Comparison of ENCODE assay signal across 8 mouse cellular contexts in genomic region chrX:60178744-60179458, GRCm38 (mm10). TPM values are rescaled to one million over a fixed set of nuclear protein-coding genes. Genes with fewer than 3 reads are reported as not detected.
DNase-seq lines count a peak whose midpoint lies in the region; ATAC-seq and TF ChIP-seq lines count a peak whose summit lies in the region.

Gene Mcf2 (minus strand): TSS chrX:60179089.

- no peaks in the 10 kb centered on the region for H3K9me3 ChIP-seq in ES-Bruce4 (replicated peaks; ENCODE audit: control insufficient read depth, insufficient read depth, low read length, poor library complexity, severe bottlenecking)
- no peaks in the 10 kb centered on the region for H3K9me3 ChIP-seq in forebrain, embryonic 13.5 days (replicated peaks)
- H3K9me3 ChIP-seq in intestine, embryonic 14.5 days (ENCODE audit: control insufficient read depth, low read length): no peaks in the 10 kb centered on the region

- H3K27me3 ChIP-seq in ES-Bruce4 (ENCODE audit: control insufficient read depth, insufficient read depth, low read length, poor library complexity, severe bottlenecking): no peaks in the 10 kb centered on the region
- H3K27me3 ChIP-seq in forebrain, embryonic 13.5 days: peaks cover 3% of the 10 kb centered on the region; the same call in 1 of the 2 replicates
- H3K27me3 ChIP-seq in intestine, embryonic 14.5 days (replicated peaks; ENCODE audit: control insufficient read depth, insufficient read depth, low read length): 0 out of 2 replicates have a peak, but pooled peaks cover 12% of the 10 kb centered on the region

- 18% methylated on average over 27 of the region's 28 CpGs for WGBS in forebrain, embryonic 13.5 days
- WGBS in intestine, embryonic 14.5 days: 9% methylated on average over 28 of the region's 28 CpGs

- no peak for TF ChIP-seq CTCF in gastrocnemius, adult 2 months (IDR thresholded peaks at IDR 0.05)
- TF ChIP-seq CTCF in ES-Bruce4 (IDR thresholded peaks at IDR 0.05; ENCODE audit: low read depth, low read length): no peak

- intact Hi-C loops in gastrocnemius, adult 2 months (cut with DNase I): no loop called here
- intact Hi-C loops in gastrocnemius, postnatal 36 days (cut with DNase I): no loop called here

- peak within 1 kb of the TSS; percentile 49 for H3K4me3 ChIP-seq in gastrocnemius, adult 2 months
- peak within 1 kb of the TSS; percentile 68 for H3K4me3 ChIP-seq in ES-Bruce4 (ENCODE audit: low read depth, low read length)
- peak within 1 kb of the TSS; percentile 45 for H3K4me3 ChIP-seq in forebrain, embryonic 13.5 days
- H3K4me3 ChIP-seq in intestine, embryonic 14.5 days (ENCODE audit: low read depth, low read length): peak within 1 kb of the TSS; percentile 28

- H3K4me1 ChIP-seq in ES-Bruce4 (ENCODE audit: control insufficient read depth, insufficient read depth, low read length): peaks cover 2% of the 10 kb centered on the region
- no peaks in the 10 kb centered on the region; the same call in 1 of the 2 replicates for H3K4me1 ChIP-seq in forebrain, embryonic 13.5 days
- no peaks in the 10 kb centered on the region for H3K4me1 ChIP-seq in intestine, embryonic 14.5 days (replicated peaks; ENCODE audit: control insufficient read depth, insufficient read depth, low read length)

- peak within 1 kb of the TSS; percentile 77 for H3K4me2 ChIP-seq in forebrain, embryonic 13.5 days
- H3K4me2 ChIP-seq in intestine, embryonic 14.5 days (ENCODE audit: low read length): peak within 1 kb of the TSS; percentile 56

- TF ChIP-seq POLR2A in ES-Bruce4 (IDR thresholded peaks at IDR 0.05; ENCODE audit: insufficient read depth, low read length): no peak

- H3K36me3 ChIP-seq in ES-Bruce4 (ENCODE audit: control insufficient read depth, insufficient read depth, low read length, poor library complexity, severe bottlenecking): no peaks in the 10 kb centered on the region
- no peaks in the 10 kb centered on the region for H3K36me3 ChIP-seq in forebrain, embryonic 13.5 days (ENCODE audit: poor library complexity, severe bottlenecking)
- no peaks in the 10 kb centered on the region for H3K36me3 ChIP-seq in intestine, embryonic 14.5 days (ENCODE audit: control insufficient read depth, insufficient read depth, low read length)

- peak; percentile 79 for ATAC-seq in forebrain, embryonic 13.5 days
- peak; percentile 36; the same call in 1 of the 2 replicates for ATAC-seq in intestine, embryonic 14.5 days (replicated peaks; ENCODE audit: low FRiP score, low TSS enrichment, low read depth)

- DNase-seq in gastrocnemius, adult 2 months: peak; percentile 16
- no peak for DNase-seq in gastrocnemius, postnatal 36 days
- peak; percentile 59 for DNase-seq in intestine, embryonic 14.5 days (ENCODE audit: low spot score)
- peak; percentile 35 for DNase-seq in neural tube, embryonic 10.5 days (ENCODE audit: extremely low spot score, low spot score)
- no peak for DNase-seq in spleen, adult 12 weeks (ENCODE audit: low spot score)
- DNase-seq in left cerebral cortex, adult 9 months (ENCODE audit: low spot score in 2 of 2): no peak

- TF ChIP-seq EP300 in ES-Bruce4 (IDR thresholded peaks at IDR 0.05; ENCODE audit: insufficient read depth, low read depth, low read length): no peak

- H3K27ac ChIP-seq in gastrocnemius, adult 2 months: no peak within 1 kb of the TSS
- peak within 1 kb of the TSS; percentile 69 for H3K27ac ChIP-seq in ES-Bruce4 (ENCODE audit: insufficient read depth, low read length)
- H3K27ac ChIP-seq in forebrain, embryonic 13.5 days: no peak within 1 kb of the TSS
- H3K27ac ChIP-seq in intestine, embryonic 14.5 days (ENCODE audit: low read depth): no peak within 1 kb of the TSS

- H3K9ac ChIP-seq in ES-Bruce4 (ENCODE audit: low read depth, poor library complexity, severe bottlenecking): peak within 1 kb of the TSS; percentile 52
- H3K9ac ChIP-seq in forebrain, embryonic 13.5 days: peak within 1 kb of the TSS; percentile 51
- H3K9ac ChIP-seq in intestine, embryonic 14.5 days (ENCODE audit: low read length): no peak within 1 kb of the TSS

RNA-seq across cellular contexts. Expression of gene Mcf2, which starts in this region (rescaled TPM):
- not detected for total RNA-seq in gastrocnemius, adult 2 months (2021)
- total RNA-seq in gastrocnemius, postnatal 36 days (2021): not detected
- polyA plus RNA-seq in ES-Bruce4 (2011; ENCODE audit: insufficient read depth, insufficient read length, low read depth, missing spikeins): 3.2 and 4.1 TPM in 2 replicates
- 0.67 and 0.69 TPM in 2 replicates for polyA plus RNA-seq in forebrain, embryonic 13.5 days (2015; fragmentation: Nextera tagmentation; extraction: Ambion mirVana)
- polyA plus RNA-seq in intestine, embryonic 14.5 days (2014; fragmentation: Nextera tagmentation; extraction: Ambion mirVana): 0.38 and 1.0 TPM in 2 replicates

Comparison
In these comparisons a context has a peak if more than half of its experiments do, and no peak if none do; other contexts are left out.
1. Peak in DNase-seq and H3K4me3 ChIP-seq in gastrocnemius, adult 2 months; RNA of the gene not detected or under 1 TPM.
2. Peak in ATAC-seq, H3K4me3 ChIP-seq, H3K9ac ChIP-seq and H3K4me2 ChIP-seq in forebrain, embryonic 13.5 days; RNA of the gene not detected or under 1 TPM.
3. DNase-seq: peak in intestine, embryonic 14.5 days (single experiment) and neural tube, embryonic 10.5 days (single experiment); none in gastrocnemius, postnatal 36 days (0 of 2), spleen, adult 12 weeks (single experiment) and left cerebral cortex, adult 9 months (0 of 2).
4. Peak in every context shown above with its lines, with median percentiles within 50 percentile points of each other: H3K4me3 ChIP-seq.